Mouse (Mus musculus) lung, embryonic 16.5 days (tissue): ENCODE results near the gene Vsx1. TPM values are rescaled to one million over a fixed set of nuclear protein-coding genes. Genes with fewer than 3 reads are reported as not detected.

Experiments
- ATAC-seq: fragments of 200-750 bp; cut with Nextera tagmentation; 2 replicates; pipeline ENCODE4 v1.8.0; 2017; ENCODE audit warnings: low read depth, mild to moderate bottlenecking, moderate library complexity
- H3K27ac ChIP-seq: fragments of 300-500 bp; sonication (generic); 2 replicates; pipeline ENCODE4 v1.5.1; 2014; ENCODE audit warnings: mild to moderate bottlenecking, control low read depth, low read length
- H3K27me3 ChIP-seq: fragments of 300-500 bp; sonication (generic); 2 replicates; pipeline ENCODE4 v1.6.1; 2014; ENCODE audit warnings: low read depth, low read length, mixed read lengths; ENCODE audit not compliant: control insufficient read depth, insufficient read depth
- H3K36me3 ChIP-seq: fragments of 300-500 bp; sonication (generic); 2 replicates; pipeline ENCODE4 v1.6.1; 2014; ENCODE audit warnings: low read length; ENCODE audit not compliant: control insufficient read depth, insufficient read depth
- H3K4me1 ChIP-seq: fragments of 300-500 bp; sonication (generic); replicated peaks from 2 replicates; pipeline ENCODE4 v1.6.1; 2014; ENCODE audit warnings: low read length, mixed read lengths; ENCODE audit not compliant: control insufficient read depth, insufficient read depth
- H3K4me2 ChIP-seq: fragments of 300-500 bp; sonication (generic); 2 replicates; pipeline ENCODE4 v1.6.1; 2014; ENCODE audit warnings: low read depth, low read length, control low read depth
- H3K4me3 ChIP-seq: fragments of 300-500 bp; sonication (generic); 2 replicates; pipeline ENCODE4 v1.5.1; 2014; ENCODE audit warnings: mild to moderate bottlenecking, low read length, control low read depth
- H3K9ac ChIP-seq: fragments of 300-500 bp; sonication (generic); 2 replicates; pipeline ENCODE4 v1.6.1; 2014; ENCODE audit warnings: low read length, control low read depth
- H3K9me3 ChIP-seq: fragments of 300-500 bp; sonication (generic); 2 replicates; pipeline ENCODE4 v1.6.1; 2016; ENCODE audit warnings: low read length; ENCODE audit not compliant: control insufficient read depth
- WGBS: fragments of 180-500 bp; shearing (Covaris S2); extraction: QIAGEN DNeasy Blood & Tissue Kit; methylation state at CpG from one replicate; pipeline ENCODE4 v1.1.7; 2014; 5-methylcytosine and 5-hydroxymethylcytosine counted together
- polyA plus RNA-seq: library from polyadenylated mRNA; unstranded; fragments of >200 nt; fragmentation: Nextera tagmentation; extraction: Ambion mirVana; gene quantifications from 2 replicates; pipeline ENCODE4 v1.2.1, GENCODE M21; 2015

Vsx1 gene
- polyA plus RNA-seq, 1 experiment from 2014 or later = not detected

DNA sequence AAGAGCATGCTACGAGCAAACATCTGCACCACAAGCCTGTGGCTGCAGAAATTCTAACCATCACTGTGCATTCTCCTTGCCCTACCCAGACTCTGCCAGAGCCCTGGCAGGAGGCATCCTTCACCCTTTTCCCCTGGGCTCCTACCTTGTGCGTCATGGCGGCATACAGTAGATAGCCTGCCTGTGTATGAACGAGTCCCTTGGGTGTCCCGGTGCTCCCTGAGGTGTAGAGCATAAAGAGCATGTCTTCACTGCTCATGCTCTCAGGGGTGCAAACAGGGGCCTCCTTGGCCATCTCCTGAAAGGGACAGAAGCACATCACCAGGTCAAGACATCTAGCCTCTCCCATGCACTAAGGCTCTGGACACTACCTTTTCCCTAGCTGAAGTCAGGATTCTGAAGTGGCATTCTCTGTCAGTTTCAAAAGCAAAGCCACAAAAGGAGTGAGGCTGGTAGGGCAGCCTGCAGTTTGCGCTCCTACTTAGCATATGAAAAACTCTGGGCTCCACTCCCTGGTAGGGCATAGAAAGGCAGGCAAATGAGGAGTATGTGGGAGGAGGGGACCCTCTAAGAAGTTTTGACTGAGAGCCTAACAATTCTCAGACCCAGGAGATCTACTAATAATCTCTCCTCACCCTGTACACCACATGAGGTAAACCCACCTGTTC lies 51.3 kb downstream of the Vsx1 start:
- Histone ChIP-seq H3K4me3 (no peak overlapping the region), H3K27ac (no peak overlapping the region), H3K9me3 (no peaks in the 10 kb centered on the region), H3K4me1 (no peaks in the 10 kb centered on the region), H3K9ac (no peak overlapping the region), H3K4me2 (no peak overlapping the region), H3K27me3 (no peaks in the 10 kb centered on the region), H3K36me3 (no peaks in the 10 kb centered on the region)
- 65% methylated on average over 6 of the region's 6 CpGs for WGBS
- ATAC-seq = no peak

DNA sequence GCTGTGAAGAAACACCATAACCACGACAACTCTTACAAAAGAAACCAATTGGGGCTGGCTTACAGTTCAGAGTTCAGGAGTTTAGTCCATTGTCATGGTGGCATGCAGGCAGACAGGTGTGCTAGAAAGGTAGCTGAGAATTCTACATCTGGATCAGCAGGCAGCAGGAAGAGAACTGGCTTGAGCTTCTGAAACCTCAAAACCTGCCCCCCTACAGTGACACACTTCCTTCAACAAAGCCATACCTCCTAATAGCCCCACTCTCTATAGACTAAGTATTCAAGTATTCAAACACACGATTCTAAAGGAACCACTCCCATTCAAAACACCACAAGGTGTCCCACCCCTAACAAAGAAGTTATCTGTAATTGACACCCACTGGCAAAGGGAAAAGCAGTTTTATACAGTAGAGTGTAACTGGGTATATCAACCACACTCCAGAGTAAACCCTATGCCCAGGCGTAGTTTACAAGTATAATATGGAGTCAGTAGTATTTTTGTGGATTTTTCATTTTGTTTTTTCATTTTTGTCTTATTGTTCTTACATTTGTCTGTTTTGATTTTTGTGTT lies 53.2 kb downstream of the Vsx1 start:
- Histone ChIP-seq H3K27ac (no peak overlapping the region), H3K4me3 (no peak overlapping the region), H3K4me1 (no peaks in the 10 kb centered on the region), H3K4me2 (no peak overlapping the region), H3K27me3 (no peaks in the 10 kb centered on the region), H3K36me3 (no peaks in the 10 kb centered on the region), H3K9me3 (no peaks in the 10 kb centered on the region), H3K9ac (no peak overlapping the region)
- WGBS = 68% methylated on average over 3 of the region's 3 CpGs
- ATAC-seq = no peak

Other genes starting within 250 kb of the Vsx1 start
- gene Zfp442, start 237.9 kb downstream of the Vsx1 start, polyA plus RNA-seq = 7.1 and 7.7 TPM in 2 replicates
- 0.10 TPM in 1 of 2 replicates, not detected in the other for gene Zfp345, start 204.3 kb downstream of the Vsx1 start, polyA plus RNA-seq
- 0.20 and 0.36 TPM in 2 replicates for gene Cst7, start 118.9 kb downstream of the Vsx1 start, polyA plus RNA-seq
- gene Apmap, start 80.8 kb downstream of the Vsx1 start, polyA plus RNA-seq = 56.6 and 57.2 TPM in 2 replicates
- gene Acss1, start 20.9 kb downstream of the Vsx1 start, polyA plus RNA-seq = 11.3 and 14.7 TPM in 2 replicates
- gene Entpd6, start 59.7 kb upstream of the Vsx1 start, polyA plus RNA-seq = 29.8 and 29.9 TPM in 2 replicates
- 92.4 and 94.3 TPM in 2 replicates for gene Pygb, start 97.4 kb upstream of the Vsx1 start, polyA plus RNA-seq
- 53.4 and 56.4 TPM in 2 replicates for gene Abhd12, start 215.4 kb upstream of the Vsx1 start, polyA plus RNA-seq
- 34.8 and 34.9 TPM in 2 replicates for gene Gins1, start 216.0 kb upstream of the Vsx1 start, polyA plus RNA-seq